Mouse (Mus musculus) thymus, adult 2 months (tissue): ENCODE results near the gene Rnase11.

ENCODE experiments used
- CTCF ChIP-seq: fragments of 200-500 bp; IDR thresholded peaks from 2 replicates; pipeline ENCODE4 v1.5.1; 2012; ENCODE audit warnings: mild to moderate bottlenecking, control low read depth, low read length, moderate library complexity, borderline replicate concordance; ENCODE audit not compliant: control insufficient read depth, poor library complexity, insufficient read depth; ENCODE audit errors: extremely low read depth
- POLR2A ChIP-seq: fragments of 200-500 bp; IDR thresholded peaks from 2 replicates; pipeline ENCODE4 v1.6.1; 2012; ENCODE audit warnings: mild to moderate bottlenecking, low read length, control low read depth, moderate library complexity; ENCODE audit not compliant: control insufficient read depth, poor library complexity, insufficient read depth; ENCODE audit errors: extremely low read depth

GRCm38 (mm10) chr14:51093496-51093895, 43.5 kb upstream of the Rnase11 start:
- TF ChIP-seq CTCF (no peak), POLR2A (no peak)
